Mouse (Mus musculus): Measurements from ENCODE around the gene Ptprt.

- TF ChIP-seq CTCF (IDR thresholded peaks at IDR 0.05; ENCODE audit: low read depth, low read length) = no peak
- no peak for TF ChIP-seq POLR2A (IDR thresholded peaks at IDR 0.05; ENCODE audit: borderline replicate concordance, low read depth, low read length)
Observed at GRCm38 (mm10) chr2:162443106-162443505, 217.8 kb downstream of the Ptprt start.
